Mouse (Mus musculus) frontal cortex, postnatal 14 days (tissue): ENCODE results near the gene Tas1r2.

Source experiments
- DNase-seq, 2 experiments: peaks; one replicate each; pipeline ENCODE4 v3.0.0; 2022; ENCODE audit warnings: low spot score in 2 of 2

Gene Tas1r2

DNA sequence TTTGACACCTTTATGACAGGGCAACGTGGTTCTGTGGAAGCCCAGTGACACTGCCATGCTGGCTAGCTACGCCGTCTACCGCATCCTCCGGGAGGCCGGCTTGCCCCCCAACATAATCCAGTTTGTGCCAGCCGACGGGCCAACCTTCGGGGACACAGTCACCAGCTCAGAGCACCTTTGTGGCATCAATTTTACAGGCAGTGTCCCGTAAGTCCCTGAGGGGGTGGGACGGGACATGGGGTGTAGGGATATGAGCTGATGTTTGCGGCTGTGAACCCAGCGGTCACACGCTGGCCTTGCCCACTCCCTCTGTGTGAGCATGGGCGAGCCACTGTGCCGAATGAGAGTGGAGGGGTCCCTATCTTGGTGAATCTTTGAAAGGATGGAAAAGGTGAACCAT is 15.0 kb upstream of the Tas1r2 start:
- DNase-seq, result no peak

DNA sequence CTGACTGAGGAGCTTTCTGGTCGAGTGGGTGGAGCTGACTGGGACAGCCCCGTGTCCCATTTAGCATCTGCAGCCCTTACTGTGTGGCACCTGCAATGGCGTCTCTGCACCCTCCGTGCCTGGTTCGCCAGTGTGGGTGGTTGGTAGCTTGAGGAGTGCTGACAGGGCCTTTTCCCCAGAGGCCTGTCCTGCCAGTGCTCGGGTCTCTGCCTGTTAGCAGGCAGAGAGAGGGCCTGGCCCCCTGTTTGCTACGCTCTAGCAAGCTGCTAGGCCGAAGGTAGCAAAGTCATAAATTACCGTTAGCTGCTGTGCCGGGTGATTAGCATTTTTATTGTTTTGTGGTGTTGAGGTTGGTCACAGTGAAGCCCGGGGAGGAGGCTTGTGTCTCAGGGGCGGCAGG is 13.5 kb upstream of the Tas1r2 start:
- DNase-seq, result no peak

DNA sequence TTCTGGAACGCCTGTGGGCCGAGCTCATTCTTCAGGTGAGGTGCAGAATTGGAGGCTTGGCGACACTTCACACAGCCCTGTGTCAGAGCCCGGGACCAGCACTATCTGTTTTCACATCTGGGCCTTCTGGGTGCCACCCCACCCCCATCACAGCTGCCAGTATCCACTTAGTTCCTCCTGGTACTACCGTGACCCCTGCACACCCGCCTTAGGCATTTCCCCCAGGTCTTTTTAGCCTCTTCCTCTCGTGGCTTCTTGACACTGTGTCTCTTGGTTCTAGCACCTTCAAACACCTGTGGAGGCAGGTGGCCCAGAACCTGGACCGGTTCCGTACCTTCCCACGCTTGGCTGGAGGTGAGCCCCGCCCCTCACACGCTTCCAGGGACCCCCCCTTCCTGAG is 13.0 kb upstream of the Tas1r2 start:
- no peak for DNase-seq

DNA sequence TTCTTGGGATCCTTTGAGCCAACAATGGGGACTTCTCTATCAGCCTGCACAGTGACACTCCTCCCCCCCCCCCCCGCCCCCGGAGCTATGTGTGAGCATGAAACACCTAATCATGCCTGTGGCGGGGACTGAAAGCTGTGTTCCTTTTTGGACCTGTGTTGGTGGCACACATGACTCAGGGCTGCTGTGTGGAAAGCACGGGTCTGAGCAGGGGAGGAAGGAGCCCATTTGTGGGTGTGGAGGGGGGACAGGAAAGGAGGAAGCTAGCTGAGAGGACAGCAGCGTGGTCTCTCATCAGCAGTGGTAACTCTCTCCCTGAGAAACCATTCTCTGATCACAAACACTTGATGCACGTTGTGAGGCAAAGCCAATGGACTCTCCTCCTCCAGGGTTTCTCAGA is 12.6 kb upstream of the Tas1r2 start:
- no peak for DNase-seq

DNA sequence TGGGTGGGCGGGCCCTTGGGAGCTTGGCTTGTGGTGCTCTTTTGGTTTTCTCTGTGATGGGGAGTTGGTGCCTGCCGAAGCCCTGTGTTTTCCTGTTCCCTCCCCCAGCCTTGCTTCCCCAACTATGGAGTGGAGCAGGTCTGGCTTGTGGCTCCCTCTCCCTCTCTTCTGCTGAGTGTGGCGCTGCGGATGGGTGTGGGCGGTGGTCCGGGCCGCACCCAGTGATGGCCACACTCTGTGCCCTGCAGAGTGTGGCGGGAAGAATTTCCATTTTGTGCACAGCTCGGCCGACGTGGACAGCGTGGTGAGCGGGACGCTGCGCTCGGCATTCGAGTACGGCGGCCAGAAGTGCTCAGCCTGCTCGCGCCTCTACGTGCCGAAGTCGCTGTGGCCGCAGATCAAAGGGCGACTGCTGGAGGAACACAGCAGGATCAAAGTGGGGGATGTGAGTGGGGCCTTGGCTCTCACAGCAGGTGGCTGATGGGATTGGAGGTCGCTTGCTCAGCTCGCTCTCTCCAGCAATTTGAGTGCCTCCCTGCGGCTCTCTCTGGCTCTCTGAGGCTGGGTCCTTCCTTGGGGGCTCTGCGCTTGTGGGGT is 11.4 kb upstream of the Tas1r2 start:
- no peak for DNase-seq

DNA sequence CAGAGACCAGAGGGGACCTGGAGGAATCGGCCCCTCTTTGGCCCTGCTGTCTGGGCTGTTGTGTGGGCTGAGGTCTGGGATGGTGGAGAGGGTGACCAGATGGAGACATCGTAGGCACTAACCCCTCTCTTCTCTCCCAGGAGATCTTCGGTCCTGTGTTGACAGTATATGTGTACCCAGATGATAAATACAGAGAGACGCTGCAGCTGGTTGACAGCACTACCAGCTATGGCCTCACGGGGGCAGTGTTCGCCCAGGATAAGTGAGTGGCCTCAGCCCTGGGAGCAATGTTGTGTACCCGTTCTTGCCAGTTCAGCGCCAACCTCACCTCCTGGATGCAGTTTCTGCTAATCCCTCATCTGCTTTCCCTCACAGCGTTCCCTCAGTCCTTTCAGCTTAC is 9.4 kb upstream of the Tas1r2 start:
- DNase-seq, result peak in 1 of 2 experiments; percentile 80

DNA sequence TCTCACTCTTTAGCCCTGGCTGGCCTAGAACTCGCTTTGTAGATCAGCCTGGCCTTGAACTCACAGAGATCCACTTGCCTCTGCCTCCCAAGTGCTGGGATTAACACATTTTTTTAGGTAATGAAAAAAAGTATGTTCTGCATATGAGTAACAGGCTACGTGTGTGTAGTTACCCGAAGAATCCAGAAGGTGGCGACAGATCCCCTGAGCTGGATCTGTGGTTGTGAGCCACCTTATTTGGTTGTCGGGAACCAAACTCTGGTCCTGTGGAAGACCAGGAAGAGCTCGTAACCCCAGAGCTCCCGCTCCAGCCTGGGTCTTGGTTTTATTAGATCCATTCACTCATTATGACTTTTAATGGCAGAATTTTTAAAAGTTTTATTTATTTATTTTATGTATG is 6.4 kb upstream of the Tas1r2 start:
- DNase-seq, result no peak

DNA sequence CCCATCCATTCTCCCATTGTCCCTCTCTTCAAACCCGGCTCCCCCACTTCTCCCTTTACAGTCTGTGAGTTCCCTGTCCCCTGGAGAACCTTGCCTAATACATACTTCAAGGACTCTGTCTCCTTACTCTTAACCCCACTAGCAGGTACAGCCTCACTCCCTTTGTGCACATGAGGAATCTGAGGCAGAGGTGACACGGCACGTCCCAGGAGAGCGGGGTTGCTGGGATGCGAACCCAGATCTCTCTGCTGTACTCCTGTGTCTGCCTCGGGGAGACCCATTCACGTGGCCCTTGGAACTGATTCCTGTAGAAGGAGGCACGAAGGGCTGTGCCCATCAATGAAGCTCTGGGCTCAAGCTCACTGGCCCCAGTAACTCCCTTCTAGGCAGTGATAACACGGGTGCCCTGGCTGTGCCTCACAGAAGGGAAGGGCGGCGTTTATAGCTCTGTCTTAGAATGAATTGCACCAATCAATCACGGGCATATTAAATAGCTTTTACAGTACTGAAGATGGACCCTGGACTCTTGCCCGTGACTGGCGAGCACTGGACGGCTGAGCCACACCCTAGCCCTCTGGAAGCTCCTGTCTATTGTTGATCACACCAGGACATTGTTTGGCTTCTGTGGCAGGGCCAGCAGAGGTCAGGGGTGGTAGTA is 3.1 kb upstream of the Tas1r2 start:
- no peak for DNase-seq

DNA sequence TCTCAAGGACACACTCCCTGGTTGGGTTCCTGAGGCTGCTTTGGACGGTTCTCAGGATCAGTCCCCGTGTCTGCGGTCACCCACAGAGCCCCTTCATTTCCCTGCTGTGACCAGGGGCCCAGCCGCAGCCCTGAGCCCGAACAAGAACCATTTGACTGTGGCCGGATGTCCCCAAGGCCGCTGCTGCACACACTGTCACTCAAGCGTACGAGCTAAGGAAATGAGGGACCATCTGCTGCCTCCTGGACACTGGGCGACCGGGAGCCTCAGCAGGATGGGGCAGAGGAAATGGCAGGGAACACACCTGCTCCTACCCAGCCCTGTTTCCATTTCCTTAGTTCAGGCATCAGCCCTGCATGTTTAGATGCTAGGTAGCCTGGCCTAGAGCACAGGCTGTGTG is 2.4 kb upstream of the Tas1r2 start:
- no peak for DNase-seq

DNA sequence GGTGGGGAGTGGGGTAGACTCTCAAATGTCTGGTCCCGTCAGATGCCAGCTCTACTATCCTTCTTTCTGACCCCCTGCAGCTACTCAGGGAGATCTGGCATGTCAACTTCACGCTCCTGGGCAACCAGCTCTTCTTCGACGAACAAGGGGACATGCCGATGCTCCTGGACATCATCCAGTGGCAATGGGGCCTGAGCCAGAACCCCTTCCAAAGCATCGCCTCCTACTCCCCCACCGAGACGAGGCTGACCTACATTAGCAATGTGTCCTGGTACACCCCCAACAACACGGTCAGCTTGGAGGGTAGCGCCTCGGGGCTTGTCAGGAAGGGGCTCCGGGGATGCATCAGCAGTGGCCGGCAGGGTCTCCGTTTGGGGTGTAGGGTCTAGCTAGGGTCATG is 8.6 kb downstream of the Tas1r2 start:
- DNase-seq, result no peak

DNA sequence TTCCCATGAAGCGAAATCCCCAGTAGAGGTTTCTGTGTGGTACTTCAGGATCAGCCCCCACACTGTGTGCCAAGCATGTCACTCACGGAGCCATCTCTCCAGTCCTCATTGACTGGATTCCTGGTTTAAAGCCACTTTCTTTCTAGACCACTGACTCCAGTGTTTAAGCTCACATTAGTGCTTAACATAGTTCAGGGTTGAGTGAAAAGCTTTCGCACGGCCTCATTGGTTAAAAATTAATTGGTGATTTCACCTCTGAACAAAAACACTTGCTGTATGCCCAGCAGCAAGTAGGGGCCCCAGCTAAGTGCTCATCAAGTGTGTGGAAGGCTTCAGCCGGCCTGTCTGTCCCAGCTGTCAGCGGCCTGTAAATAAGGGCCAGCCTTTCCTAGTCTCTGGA is 14.3 kb downstream of the Tas1r2 start:
- no peak for DNase-seq

DNA sequence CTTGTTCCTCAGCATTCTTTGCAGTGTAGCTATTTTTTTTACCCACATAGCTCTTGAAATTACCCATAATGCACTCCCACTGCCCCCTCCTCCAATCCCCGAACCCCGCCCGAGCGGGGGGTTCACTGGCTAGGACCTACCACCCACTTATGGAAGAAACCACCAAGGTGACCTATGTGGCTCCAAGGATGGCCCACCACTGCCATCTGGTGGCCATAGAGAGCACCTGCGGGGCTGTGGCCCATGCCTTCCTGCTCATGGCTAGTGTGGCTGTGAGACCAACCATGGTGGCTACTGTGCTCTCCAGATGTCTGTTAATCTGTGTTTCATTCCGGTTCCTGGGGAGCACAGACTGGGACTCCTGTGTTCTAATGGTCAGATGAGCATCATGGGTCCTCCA is 16.5 kb downstream of the Tas1r2 start:
- DNase-seq, result peak in 1 of 2 experiments; percentile 22

DNA sequence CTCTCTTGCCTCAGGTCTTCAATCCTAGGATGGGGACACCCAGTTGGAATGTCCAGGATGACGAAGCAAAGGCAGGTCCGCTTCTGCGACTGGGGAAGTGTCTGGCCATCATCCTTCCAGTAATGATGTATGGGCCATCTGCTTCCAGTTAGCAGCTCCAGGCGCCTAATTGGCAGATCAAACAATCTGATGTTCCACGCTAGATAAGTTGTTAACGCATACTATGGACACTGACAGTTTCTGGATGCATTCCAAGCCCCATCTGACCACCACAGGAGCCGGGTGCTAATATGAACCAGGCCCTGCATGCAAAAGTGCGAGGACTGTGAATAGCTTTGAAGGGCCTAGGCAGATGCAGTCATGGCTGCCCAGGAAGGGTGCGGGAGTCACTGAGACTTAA is 22.4 kb downstream of the Tas1r2 start:
- DNase-seq, result no peak

DNA sequence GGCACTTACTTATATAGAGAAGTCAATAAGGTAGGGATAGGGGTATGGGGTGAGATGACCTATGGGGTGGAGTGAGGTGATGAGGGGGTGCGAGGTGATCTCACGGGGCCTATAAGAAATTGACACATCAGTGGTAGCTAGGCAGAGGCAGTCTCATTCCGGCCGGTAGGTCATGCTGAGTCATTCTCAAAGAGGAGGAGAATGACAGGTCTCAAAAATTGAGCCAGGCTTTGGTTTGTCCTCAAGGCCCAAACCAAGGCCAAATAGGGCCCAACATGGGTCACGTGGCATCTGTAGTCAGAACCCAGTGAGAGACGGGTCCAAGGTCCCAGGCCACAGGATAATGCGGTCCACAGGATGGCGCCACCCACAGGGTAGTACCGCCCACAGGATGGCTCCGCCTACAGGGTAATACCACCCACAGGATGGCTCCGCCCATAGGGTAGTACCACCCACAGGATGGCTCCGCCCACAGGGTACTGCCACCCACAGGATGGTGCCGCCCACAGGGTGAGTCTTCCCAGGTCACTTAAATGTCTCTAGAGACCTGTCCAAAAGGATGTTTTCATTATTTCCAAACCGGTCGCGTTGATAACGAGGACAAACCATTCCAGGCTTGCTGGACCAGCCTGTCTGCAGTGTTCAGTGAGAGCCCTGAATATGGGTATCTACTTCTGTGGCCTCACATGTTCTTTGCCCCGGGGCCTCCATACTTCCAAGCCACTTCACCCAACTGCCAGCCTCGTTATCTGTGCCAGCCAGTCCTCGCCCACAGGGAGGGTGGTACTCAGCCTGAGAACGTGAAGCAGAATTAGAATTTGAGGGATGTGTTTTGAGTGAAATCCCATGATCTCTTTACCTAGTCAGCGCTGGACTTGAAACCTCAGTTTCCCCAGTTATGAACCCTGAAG is 30.6 kb downstream of the Tas1r2 start:
- no peak for DNase-seq

DNA sequence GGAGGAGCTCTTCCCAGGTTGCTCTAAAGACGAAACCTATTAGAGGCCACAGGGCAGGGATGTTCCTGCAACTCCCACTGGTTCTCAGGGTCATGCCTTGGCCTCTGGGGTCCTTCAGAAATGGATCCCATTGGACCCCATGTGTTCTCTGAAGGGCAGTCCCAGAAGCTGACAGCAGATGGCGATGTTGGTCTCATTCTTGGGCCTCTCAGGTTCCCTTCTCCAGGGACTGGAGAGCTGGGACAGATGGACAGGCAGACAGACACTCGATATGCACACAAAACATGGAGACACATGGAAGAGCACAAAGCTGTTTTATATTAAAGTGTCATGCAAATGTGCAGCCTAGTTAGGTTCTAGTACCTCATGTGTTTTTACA is 31.3 kb downstream of the Tas1r2 start:
- peak; percentile 23 to 62 for DNase-seq

DNA sequence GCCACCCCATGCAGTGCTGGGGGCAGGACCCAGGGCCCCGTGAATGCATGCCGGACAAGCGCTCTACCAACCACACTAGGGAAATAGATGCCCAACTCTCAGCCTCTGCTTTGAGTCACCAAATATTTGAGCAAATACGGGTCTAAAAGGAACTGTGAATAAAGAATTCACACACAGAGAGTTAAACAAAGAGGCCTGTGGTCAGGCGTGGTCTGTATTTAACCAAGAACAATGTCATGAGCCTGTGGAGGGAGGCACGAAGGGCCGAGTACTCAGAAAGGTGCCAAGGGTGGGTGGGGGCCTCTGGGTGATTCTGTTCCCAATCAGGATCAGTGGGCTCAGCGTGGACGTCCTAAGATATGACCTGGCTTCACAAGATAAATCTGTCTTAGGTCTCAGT is 34.7 kb downstream of the Tas1r2 start:
- no peak for DNase-seq

DNA sequence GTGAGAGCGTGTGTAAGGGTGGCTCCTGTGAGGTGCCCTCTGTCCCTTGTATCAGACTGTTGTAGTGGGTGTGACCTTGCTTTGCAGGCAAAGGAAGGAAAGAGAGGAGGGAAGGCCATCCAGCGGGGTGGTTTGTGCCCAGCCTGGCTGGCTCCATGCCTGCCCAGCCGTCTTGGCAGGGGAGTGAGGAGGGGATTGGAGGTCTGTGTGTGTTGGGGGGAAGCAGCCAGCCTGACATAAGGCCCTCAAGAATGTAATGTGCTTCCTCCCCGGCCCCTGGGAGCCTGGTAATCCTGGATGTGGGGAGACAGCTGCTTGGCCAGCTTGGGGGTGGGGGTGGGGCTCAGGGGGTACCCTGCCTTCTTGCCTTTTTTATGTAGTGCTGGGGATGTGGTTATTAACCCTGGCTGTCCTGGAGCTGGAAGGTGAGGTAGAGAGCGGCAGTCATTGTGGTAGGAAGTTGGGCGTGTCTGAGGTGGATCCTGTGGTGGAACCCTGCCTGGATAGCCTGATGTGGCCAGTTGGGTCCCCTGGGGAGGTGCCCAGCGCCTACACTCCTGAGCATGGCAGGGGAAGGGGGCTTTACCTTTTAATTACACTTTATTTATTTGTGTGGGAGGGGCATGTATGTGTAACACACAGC is 36.4 kb downstream of the Tas1r2 start:
- no peak for DNase-seq

DNA sequence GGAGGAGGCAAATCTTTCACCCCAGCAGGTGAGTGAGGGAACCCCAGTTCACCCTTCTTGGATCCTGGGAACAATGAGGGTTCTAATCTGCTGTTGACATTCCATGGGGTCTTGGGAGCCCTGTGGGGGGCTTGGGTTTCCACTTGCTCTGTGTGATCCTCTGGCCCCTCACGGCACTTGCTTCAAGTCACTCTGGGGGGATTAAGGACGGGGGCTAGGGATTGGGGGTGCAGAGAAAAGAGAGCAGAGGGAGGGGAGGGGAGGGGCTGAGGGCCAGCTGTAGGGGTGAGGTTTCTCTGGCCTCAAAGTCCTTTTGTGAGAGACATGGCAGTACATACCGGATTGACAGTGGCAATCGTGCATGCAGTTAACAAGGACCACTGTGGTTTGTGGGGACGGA is 40.0 kb downstream of the Tas1r2 start:
- DNase-seq, result no peak

DNA sequence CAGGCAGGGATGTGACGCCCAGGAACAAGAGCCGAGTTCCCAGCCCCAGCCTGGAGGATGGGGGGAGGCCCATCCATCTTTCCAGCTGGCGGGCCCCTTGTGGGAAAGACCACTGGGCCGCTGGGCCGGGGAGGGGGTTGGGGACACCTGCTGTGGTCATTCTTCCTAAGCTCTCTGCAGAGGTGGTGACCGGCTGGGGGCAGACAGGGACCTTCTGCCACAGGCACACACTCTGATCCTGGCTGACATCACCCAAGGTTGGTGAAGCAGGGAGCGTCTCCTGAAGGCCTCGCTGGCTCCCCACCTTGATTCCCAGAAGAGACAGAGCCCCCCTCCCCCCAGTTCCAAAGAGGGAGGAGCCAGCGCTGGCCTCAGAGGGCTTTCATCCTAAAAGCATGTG is 44.4 kb downstream of the Tas1r2 start:
- no peak for DNase-seq

DNA sequence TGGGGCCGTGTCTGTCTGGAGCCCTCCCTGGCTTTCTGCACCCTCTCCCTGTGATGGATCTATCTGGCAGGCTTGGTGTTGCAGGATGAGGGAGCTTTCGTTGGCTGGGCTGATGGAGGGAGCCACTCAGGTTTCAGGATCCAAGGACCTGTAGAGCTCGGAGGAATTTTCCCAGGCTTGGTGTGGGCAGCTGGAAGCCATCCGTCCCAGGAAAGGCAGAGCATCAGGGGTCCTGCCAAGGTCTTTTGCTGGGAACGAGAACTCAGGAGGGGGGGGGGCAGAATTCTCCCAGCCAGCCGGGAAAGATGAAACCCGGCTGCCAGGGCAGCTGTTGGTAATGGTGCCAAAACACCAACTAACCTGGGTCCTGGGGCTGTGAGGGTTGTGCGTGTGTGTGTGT is 45.3 kb downstream of the Tas1r2 start:
- DNase-seq, result no peak

DNA sequence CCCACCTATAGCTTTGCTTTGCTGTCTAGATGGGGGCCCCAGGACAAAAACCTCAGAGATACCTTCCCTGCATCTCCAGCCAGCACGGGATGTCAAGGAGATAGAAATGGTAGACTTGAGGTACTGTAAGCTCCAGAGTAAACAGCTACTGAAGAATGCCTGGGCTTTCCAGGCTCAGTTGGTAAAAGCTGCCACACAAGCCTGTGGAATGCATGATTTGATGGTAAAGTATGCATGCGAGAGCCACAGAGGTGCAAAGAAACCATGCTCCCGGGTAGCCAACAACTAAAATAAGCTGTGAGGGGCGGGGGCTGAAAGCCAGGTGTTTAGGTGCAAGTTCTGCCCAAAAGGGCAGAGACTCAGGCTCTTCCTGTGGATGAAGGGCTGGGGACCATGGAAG is 49.6 kb downstream of the Tas1r2 start:
- no peak for DNase-seq

DNA sequence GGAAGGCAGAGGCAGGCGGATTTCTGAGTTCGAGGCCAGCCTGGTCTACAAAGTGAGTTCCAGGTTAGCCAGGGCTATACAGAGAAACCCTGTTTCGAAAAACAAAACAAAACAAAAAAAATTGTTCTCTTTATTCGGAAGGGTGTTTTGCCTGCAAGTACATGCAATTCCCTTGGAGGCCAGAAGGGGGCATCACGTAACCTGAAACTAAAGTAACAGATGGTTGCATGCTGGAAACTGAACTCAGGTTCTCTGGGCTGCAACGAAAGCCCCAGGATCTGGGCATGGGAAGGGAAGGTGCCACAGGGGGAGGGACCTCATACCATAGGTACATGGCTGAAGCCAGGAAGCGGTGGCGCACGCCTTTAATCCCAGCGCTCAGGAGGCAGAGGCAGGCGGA is 50.1 kb downstream of the Tas1r2 start:
- no peak for DNase-seq

DNA sequence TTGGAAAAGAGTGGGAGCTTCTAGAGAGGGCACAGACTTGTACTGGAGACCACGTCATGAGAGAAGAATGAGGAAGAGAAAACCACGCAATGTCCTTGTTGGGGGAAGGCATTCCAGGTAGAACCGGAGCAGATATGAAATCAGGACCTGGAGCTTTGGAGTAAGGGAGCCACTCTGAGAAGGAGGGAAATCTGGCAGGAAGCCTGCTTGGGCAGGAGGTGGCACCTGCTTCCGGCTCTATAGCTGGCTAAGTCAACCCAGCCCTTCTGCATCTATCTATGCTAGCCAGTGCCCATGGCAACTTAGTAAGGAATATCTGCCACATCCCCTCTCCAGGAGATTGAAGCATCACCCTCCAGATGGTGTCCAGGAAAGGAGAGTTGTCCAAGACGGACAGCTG is 52.6 kb downstream of the Tas1r2 start:
- DNase-seq, result no peak
